Mouse (Mus musculus): ENCODE measurements around the gene Pard3.

- TF ChIP-seq POLR2A (IDR thresholded peaks at IDR 0.05; ENCODE audit: insufficient read depth, low read depth, low read length) (no peak), CTCF (IDR thresholded peaks at IDR 0.05; ENCODE audit: insufficient read depth, low read depth, low read length) (no peak)
These were observed 111.6 kb downstream of the Pard3 start for GRCm38 (mm10) chr8:127175160-127175836.
